Mouse (Mus musculus) mesoderm, embryonic 11.5 days (tissue): ENCODE results near the gene Zfp607b.
A peak's percentile ranks its signal among the peaks of the same experiment; 100 is the strongest.

Source experiments
- DNase-seq: peaks from one replicate; pipeline ENCODE4 v3.0.0-alpha.2; 2012; ENCODE audit warnings: low read depth, low spot score

Zfp607b gene

GRCm38 (mm10) chr7:27688815-27689612 lies at the start of gene Zfp607b:
Gene Zfp607b, plus strand, starts transcription at chr7:27689340.
- peak; percentile 96 for DNase-seq

DNA sequence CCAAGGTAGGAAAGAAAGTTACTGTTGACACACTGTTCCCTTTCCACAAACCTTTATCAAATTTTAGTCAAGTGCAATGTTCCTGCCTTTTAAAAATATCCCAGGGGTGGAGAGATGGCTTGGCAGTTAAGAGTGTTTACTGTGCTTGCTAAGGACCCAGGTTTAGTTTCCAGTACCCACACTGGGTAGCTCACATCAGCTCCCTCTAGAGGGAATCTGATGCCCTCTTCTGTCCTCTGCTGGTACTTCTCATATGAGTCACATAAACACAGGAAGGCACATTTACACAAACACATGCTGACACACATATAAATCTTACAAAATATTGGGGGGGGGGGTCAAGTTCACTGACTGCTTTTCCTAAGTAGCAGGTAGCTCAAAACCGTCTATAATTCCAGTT lies 44.7 kb upstream of the Zfp607b start:
- DNase-seq: no peak

DNA sequence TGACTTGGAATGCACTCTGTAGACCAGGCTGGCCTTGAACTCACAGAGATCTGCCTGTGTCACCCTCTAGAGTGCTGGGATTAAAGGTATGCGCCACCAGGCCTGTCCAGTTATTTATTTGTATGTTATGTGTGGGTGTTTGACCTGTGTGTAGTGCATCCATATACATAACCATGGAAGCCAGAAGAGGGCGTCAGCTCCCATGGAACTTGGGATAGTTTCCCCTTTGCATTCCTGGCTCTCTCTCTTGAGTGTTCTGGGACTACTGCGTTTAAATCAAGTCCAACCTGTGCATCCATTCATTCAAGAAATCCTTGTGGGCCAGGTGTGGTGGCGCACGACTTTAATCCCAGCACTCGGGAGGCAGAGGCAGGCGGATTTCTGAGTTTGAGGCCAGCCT lies 42.6 kb upstream of the Zfp607b start:
- no peak for DNase-seq

DNA sequence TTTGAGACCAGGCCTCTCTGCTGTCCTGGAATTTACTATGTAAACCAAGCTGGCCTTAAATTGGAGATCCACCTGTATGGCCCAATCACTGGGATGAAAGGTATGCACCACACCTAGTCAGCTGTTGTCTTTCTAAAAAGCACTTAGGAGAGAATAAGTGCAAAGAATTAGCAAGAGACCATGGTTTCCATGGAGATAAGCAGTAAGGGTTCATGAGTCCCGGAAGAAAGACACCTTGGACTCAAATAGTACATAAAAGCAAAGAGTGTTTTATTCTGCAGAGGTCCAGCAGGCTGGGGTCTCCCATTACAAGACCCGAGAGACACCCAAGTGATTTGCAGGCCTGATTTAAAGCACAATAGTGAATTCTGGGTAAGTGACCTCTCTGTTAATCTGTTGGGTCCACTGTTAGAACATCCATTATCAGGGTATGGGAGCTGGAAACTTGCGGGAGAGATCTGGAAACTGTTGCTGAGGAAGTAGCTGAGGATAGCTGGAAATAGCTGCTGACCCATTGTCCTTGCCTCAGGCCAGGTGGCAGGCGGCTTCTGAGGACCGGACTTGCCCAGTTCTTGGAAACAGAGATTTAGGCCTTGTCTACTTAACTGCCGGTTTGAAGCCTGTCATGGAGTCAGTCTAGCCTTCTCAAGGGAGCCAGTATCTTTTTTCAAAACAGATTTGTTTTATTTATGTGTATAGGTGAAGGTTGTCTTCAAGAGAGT lies 41.7 kb upstream of the Zfp607b start:
- DNase-seq: no peak

DNA sequence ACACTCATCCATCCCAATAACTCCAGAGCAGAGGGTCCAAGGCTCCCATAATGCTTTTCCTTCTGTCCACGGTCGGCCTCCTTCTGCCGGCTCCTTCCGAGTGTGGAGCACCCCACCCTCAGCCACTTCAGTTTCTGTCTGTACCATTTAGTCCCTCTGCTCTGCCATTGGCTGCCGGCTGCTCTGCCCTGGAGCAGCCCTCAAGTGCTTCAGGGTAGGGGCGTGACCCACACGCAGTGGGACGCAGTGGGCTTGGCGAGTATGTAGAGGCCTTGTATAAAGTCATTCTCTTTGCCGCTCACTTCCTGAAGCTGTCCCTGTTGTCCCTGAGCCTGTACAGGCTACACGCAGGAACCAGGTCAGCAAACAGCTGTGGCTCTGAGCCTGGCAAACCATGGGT lies 39.4 kb upstream of the Zfp607b start:
- no peak for DNase-seq

GRCm38 (mm10) chr7:27650949-27651348 lies 38.2 kb upstream of the Zfp607b start:
- peak; percentile 90 for DNase-seq

- DNase-seq: peak; percentile 81
Measured at GRCm38 (mm10) chr7:27653681-27654437, 35.3 kb upstream of the Zfp607b start, which contains the start of gene Ttc9b. Gene Ttc9b, plus strand, starts transcription at chr7:27653915.

- DNase-seq: no peak
Measured at GRCm38 (mm10) chr7:27654607-27655276, 34.4 kb upstream of the Zfp607b start.

DNA sequence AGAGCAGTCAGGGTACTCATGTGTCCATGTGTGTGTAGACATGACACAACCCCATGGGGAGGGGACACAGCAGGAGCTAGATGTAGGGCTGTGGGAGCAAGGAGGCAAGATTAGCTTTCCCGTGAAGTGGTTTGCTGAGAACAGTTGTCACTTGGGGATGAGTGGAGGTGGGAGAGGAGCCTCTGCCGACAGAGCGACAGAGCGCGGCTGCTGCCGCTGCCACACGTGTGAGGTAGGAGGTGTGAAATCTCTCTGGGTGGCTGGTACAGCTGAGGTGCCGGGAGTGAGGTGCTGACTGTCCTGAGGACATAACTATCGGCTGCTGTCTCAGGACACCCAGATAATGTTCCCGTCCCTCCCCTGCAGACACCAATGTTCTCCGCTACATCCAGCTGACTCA lies 33.6 kb upstream of the Zfp607b start:
- no peak for DNase-seq

- DNase-seq: no peak
Measured at GRCm38 (mm10) chr7:27656600-27656999, 32.5 kb upstream of the Zfp607b start.

DNA sequence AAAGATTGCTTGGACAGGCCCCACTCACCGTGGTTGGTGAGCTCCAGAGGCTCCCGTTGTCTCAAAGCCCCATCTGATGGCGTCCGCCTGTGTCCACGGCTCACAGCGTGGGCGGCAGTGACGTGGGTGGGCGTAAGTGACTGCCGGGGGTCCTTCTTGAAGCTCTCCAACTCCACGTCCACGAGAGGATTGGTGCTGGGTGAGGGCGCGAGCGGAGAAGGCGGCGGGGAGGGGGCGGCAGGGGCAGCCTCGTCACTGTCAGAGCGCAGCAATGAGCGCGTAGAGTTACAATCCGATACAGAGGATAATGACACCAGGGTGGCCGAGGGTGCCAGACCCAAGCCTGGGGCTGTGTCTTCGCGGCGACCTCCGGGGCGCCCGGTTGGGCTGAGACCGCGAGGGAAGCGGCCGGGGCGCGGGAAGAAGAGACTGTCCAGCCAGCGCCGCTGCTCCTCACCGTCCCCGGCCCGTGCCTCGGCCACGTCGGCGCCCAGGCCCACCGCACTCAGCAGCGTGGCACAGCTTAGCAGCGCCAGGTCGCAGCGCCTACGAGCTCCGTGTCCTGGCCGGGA lies 31.2 kb upstream of the Zfp607b start:
- no peak for DNase-seq

DNA sequence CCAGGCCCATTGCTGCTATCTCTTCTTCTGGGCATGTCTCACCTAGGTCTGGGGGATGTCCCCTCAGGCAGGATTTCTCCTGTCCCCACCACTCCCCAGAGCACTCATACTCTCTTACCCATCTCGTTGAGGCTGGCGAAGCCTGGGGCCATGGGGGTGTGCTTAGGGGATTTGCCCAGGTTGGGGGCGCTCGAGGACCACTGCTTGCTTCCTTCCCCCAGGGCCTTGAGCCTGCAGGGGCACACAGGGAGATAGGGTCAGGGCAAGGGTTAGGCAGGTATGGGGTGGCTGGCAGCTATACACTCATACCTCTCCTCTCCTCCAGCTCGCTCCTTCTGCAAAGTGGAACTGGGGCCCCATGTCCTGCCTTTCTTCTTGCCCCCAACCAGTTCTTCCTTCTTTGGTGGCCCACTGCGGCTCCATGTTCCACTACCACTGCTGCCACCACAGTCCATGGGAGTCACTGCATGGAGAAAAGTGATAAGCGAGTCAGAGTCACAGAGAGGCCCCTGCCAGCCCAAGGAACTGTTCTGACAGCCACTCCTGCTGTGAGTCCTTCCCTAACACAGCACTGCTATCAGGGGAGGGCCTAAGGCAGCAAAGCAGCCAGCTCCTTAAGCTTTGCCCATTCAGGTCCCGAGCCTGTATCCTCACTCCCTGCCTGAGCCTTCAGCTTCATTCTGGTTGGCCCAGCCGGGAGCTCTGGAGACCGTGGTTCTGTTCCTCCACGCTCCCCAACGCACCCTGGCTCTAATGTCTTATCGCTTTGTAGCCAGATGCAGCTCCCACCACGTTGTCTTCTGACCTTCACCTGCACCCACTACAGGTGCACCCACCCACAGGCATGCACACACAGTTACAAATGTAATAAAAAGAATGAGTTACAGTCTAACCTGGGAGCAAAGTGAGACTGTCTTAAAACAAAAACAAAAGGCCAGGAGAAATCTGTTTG lies 30.2 kb upstream of the Zfp607b start:
- DNase-seq: no peak

GRCm38 (mm10) chr7:27662038-27662437 lies 27.1 kb upstream of the Zfp607b start:
- no peak for DNase-seq

GRCm38 (mm10) chr7:27673064-27673574 lies 16.0 kb upstream of the Zfp607b start:
- no peak for DNase-seq

DNA sequence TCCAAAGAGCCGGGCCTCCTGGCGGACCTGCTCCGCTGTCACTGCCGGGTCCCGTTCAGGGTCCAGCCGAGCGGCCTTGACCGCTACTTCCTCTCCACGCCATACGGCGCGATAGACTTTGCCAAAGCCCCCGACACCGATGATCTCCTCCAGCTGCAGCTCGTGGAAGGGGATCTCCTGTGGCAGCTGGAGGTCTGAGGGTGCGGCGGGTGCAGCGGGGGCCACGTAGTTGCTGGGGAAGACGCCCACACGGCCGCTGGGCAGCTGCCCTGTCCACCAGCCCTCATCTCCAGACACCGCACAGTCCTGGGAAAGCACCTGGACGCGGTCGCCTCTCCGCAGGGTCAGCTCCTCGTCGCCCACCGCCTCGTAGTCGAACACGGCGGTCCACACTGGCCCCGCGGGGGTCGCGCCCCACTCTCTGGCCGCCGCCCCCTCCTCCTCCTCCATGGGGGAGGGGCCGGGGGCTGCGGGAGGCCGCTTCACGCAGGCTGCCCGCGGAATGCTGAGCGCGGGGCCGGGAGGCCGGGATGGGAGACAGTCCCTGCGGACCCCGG lies 15.5 kb upstream of the Zfp607b start:
- no peak for DNase-seq

GRCm38 (mm10) chr7:27674195-27674521 lies 15.0 kb upstream of the Zfp607b start:
- DNase-seq: no peak

- peak; percentile 94 for DNase-seq
Measured at GRCm38 (mm10) chr7:27674522-27675221, 14.5 kb upstream of the Zfp607b start, which contains the start of gene Map3k10. Gene Map3k10, minus strand, starts transcription at chr7:27674598.

DNA sequence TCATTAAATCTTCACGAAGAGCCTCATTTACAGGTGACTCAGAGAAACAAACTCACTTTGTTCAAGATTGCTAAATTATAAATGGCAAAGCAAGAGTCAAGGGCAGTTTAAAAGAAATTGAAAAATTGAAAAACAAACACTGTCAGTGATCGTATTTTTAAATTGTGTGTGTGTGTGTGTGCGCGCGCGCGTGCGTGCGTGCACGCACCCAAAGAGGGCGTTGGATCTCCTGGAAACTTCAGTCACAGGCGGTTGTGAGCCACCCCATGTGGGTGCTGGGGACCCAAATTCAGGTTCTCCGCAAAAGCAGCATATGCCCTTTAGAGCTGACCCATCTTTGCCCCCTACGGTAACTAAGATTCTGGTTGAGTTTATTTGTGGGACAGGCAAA lies 13.9 kb upstream of the Zfp607b start:
- no peak for DNase-seq

GRCm38 (mm10) chr7:27683218-27683617 lies 5.9 kb upstream of the Zfp607b start:
- DNase-seq: no peak
